Mouse (Mus musculus) naive thymus-derived CD4-positive, alpha-beta T cell, adult 2 months (primary cell): ENCODE data around the gene Nxf1.

Experiments used
- DNase-seq: peaks from one replicate; pipeline ENCODE4 v3.0.0-alpha.2; 2011; ENCODE audit warnings: low read depth

The Nxf1 gene

GRCm38 (mm10) chr19:8819596-8820423 lies 62.9 kb downstream of the Nxf1 start, which contains the start of gene Hnrnpul2:
Hnrnpul2 (plus strand) TSS chr19:8820010.
- DNase-seq: peak; percentile 99
